Mouse (Mus musculus) adrenal gland, adult 18-20 months (tissue): Measurements from ENCODE around the gene Olfr432. TPM values are rescaled to one million over a fixed set of nuclear protein-coding genes. Genes with fewer than 3 reads are reported as not detected.
"Not testable (repeated sequence)": the region's sequence is repeated elsewhere in the genome, so short reads cannot be mapped to it uniquely, and the experiment has no call there.

Experiments
- DNase-seq, 2 experiments: peaks; one replicate each; pipeline ENCODE4 v3.0.0; 2021 to 2022; ENCODE audit warnings: low spot score in 2 of 2
- long read RNA-seq, 2 experiments: library from polyadenylated mRNA; stranded (forward); transcript quantifications; one replicate each; pipeline ENCODE4 v2.0.0; 2021
- total RNA-seq, 2 experiments: library from RNA; stranded (reverse); gene quantifications; 1 replicate in 1 of 2; 2 replicates in 1 of 2; pipeline ENCODE4 v1.2.3; 2021

The Olfr432 gene
- not detected for total RNA-seq
- long read RNA-seq, experiment 1: 0 reads
- long read RNA-seq, experiment 2: 0 reads

DNA sequence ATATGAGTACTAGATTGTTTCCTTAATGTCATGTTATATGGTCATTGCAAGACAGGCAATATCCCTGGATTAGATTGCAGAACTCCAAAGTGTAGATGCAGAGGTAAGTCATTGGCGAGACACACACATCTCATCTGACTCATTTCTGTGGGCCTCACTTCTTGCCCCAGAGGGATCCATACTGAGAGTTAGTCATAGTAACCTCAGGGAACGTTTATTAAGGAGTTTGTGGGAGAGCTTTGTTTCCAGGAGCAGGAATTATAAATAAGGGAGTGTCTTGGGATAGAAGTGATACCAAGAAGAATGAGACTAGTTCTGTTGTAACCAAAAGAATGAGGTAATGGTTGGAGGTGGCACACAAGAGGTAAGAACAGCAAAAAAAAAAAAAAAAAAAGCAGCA lies at the start of gene Olfr432:
Gene Olfr432, plus strand, starts transcription at position 313 of the 400 bp plus-strand sequence.
- no peak for DNase-seq

- DNase-seq: not testable (repeated sequence)
Observed at GRCm38 (mm10) chr1:174004352-174005109, 44.5 kb upstream of the Olfr432 start.

DNA sequence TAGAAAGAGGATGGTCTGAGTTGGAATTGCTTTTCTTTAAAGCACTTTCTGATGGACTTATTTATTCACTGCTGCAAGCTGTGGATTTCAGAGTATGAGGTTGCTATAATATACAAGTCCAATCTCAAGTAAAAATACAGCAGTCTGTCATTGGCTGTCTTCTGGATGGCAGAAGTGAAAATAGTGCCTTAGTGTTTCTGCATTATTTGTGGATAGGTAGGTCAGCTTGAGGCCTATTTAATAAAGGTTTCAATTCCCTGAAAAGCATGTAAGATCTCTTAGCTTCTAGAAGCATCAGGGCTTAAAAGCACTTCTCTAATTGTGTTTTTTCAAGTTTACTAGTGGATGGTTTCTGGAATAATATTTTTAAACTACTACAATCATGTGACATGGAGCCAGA lies 42.0 kb upstream of the Olfr432 start:
- not testable (repeated sequence) for DNase-seq

DNA sequence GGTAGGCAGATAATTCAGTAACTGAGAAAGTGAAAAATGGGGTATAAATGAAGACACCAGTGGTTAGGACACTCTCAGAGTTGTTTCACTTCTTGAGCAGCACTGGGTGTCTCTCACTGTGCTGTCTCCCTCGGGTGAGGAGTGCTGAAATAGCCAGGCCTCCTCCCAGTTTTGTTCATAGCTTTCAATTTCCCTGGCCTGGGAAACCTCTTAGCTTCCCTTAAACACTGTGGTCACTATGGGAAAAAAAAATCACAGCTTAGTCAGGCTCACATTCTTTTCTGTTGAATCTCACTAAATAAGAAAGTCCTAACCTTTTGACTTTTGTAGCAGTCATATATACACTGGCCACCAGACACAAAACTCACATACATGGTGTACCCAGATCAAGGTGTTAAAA lies 17.3 kb upstream of the Olfr432 start, which contains the start of gene Ifi205:
Gene Ifi205, minus strand, starts transcription at position 113 of the 400 bp plus-strand sequence.
- no peak for DNase-seq

DNA sequence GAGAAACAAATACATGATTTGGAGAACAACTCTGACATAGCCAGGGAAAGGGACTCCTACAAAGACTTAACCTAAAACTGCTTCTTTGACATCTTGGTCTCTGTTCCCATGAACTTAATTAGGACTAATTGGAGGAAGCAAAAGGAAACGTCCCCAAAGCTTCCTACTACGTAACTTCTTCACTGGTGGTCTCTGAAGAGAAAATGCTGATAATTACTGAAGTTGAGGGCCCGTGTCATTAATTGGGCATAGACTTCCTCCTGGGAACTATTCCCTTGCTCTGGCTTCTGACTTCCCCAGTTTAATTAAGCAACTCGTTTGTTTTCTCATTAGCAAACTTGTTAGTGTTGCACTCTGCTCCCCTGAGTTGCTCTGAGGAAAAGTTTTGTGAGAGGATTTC lies 13.2 kb upstream of the Olfr432 start:
- no peak for DNase-seq

DNA sequence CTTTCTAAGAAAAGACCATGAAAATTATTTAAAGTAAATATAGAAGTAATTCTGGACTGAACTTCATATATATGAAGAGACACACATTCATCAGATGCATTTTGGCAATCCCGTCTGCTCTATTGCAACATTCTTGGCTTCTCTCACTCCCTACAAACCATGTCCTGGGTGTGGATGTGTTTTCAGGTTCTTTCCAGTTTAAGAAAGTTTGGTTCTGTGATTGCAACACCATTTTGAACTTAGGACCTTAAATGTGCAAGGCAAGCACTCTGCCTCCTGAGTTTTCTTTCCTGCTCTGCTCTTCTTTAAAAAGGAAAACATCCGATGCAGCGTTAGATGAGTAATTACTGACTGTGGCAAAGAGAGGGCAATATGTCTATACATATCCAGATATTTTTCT lies 10.5 kb upstream of the Olfr432 start:
- no peak for DNase-seq

DNA sequence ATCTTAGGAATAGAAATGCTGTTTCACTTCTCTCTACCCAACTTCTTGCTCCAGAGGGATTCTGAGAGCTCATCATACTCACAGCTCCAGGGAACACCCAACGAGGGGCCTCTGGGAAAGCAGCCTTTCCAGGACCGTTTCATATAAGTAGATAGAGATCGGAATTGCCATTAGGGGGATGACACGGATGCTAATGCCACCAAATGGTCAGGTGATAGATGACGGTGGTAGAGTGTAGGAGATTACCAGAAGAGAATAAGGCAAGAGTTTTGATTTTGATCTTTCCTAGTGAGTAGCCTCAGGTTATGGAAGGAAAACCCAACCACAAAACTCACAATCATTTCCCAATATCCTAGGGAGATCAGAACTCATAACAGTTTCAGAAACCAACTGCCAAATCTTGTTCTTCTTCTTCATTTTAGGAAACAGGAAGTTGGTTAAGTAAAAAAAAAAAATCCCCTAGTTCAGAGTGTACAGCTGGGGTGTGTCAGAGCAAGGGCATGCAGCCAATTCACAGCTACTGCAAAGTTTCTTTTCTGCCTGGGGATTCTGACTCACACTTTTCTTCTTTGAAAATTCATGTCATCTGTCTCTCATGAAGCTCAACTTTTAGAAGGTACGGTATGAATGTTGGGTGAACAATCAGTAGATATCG lies 8.4 kb upstream of the Olfr432 start, which contains the start of gene Olfr433:
Gene Olfr433, plus strand, starts transcription at position 183 of the 655 bp plus-strand sequence.
- DNase-seq: no peak

GRCm38 (mm10) chr1:174042091-174042884 lies 6.7 kb upstream of the Olfr432 start:
- not testable (repeated sequence) for DNase-seq

DNA sequence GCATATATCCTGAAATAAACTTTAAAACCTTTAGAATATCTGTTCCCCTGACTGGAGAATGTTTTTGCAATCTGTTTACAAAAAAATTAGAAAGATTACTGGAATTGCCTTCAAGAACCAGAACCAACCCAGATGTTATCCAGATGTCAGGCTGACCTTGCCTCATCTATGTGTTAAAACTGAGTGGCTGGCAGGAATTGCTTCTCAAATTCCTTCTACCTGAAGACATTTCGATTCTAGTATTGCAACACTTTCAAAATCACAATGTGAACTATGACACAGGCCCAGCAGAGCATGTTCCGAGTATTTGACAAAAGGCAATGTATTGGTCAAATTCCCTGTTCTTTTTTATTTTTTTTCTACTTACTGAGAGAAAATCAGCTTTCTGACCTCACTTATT lies 4.6 kb upstream of the Olfr432 start:
- DNase-seq: no peak

DNA sequence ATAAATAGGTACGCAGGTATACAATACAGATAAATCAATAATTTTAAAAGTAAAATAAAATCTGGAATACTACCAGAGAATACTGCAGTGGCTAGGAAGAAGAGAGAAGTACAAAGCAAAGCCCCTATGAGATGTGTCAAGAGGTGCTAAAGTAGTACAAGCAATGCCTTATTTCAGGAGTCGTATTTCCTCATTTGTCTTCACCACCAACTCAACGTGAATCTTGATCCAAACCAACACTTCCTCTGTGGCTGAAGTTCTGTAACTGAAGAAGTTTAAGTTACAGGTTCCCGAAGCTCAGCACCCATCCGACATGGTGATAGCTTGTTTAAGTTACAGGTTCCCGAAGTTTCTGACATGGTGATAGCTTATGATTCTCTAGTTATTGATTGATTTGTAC lies 778 bp upstream of the Olfr432 start:
- not testable (repeated sequence) for DNase-seq

DNA sequence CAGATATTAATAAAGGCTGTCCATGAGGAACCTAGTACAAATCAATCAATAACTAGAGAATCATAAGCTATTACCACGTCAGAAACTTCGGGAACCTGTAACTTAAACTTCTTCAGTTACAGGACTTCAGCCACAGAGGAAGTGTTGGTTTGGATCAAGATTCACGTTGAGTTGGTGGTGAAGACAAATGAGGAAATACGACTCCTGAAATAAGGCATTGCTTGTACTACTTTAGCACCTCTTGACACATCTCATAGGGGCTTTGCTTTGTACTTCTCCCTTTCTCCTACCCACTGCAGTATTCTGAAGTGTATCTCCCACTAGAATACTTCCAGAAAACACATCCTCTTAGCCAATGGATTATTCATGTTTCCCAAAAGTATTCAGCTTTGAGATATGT lies 352 bp downstream of the Olfr432 start:
- not testable (repeated sequence) for DNase-seq

GRCm38 (mm10) chr1:174050532-174050931 lies 1.5 kb downstream of the Olfr432 start:
- no peak for DNase-seq

DNA sequence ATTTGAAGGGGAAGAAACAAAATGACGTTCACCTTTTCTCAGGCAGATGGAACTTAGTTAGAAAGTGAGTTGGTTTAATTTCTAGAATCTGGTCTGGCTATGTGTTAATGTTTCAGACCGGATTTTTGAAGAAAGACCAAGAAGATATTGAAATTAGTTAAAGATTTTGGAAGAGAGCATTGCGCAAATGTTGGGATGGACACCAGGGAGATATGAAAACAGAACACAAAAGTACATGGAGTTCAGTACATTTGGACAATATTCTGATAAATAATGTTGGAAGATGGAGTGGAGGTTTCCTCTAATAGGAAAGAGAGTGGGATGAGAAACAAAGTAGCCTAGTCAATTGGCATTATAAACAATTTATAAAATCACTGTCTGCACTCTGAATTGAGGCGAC lies 2.5 kb downstream of the Olfr432 start:
- DNase-seq: no peak

DNA sequence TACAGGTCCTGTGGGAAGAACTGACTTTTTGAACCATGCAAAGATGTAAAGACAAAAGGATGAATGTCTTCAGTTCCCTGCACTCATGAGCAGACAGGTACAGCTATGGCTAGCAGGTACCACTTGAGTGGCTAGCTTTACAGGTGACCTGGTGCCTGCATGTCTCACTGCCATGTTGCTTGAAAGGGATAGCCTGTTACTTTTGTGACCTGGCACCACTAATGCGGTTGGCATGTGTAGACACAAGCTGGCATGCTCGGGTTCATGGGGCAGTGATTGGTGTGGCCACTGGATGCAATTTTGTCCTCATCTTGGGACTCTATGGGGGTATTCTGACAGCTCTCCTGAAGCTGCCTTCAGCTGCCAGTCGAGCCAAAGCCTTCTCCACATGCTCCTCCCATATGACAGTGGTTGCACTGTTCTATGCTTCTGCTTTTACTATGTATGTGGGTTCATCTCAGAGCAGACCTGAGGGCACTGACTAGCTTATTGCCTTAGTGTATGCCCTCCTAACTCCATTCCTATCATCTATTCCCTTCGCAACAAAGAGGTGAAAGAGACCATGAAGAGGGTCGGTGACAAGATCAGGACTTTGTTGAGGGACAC lies 3.0 kb downstream of the Olfr432 start:
- no peak for DNase-seq

DNA sequence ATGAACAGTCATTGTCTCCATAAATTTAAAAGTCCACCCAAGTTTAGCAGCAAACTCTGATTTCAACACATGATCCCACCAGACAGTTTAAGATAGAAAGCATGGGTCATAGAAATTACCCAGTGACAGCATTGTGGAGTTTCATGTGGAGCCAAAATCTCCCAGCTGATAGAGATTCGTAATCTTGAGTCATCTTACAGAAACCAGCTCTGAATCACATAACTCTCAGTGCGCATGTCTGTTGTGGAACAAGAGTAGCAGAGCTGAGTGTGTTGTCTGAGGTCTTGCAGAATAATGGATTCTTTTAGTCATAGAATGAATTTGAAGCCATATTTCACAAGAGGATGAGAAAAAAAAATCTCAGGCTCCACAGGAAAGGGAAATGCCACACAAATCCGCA lies 4.0 kb downstream of the Olfr432 start:
- DNase-seq: no peak

- DNase-seq: no peak
Observed at GRCm38 (mm10) chr1:174055248-174055647, 6.2 kb downstream of the Olfr432 start.

DNA sequence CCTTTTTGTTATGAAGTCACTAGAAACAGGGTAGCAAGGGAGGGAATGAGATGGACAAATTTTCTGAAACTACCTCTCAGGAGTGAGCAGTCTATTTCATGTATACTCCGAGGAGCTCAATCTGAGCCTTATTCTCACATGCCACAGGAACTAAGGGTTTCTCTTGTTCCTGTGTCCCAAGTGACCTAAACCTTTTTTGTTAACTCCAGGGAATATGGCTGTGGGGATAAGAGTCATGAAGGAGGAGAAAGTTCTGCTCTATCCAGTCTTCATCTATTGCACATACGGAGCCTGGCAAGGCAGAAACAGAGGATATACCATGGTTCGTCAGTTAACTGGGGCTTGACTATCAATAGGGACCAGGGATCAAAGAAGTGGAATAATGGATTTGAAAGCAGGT lies 17.3 kb downstream of the Olfr432 start, which contains the start of gene Olfr430:
Gene Olfr430, plus strand, starts transcription at position 301 of the 400 bp plus-strand sequence.
- DNase-seq: no peak

DNA sequence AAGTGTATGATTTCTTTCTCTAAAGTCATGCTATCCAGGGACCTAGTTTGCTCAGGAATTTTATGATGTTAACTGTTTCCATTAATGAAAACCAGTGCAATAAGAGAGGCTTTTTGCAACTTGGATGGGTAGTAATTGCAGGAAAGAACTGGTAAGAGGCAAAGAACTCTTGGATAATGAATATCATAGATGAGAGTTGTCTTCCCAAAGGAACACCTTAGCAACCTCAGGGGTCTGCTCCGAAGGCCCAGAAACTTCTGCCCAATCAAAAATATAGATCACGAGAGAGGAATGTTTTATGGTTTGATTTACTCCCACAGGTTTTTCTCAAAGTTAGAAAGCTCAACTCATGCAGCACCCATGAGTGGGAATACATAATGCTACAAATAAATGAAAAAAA lies 35.0 kb downstream of the Olfr432 start, which contains the start of gene Olfr429:
Gene Olfr429, plus strand, starts transcription at position 301 of the 400 bp plus-strand sequence.
- no peak for DNase-seq

DNA sequence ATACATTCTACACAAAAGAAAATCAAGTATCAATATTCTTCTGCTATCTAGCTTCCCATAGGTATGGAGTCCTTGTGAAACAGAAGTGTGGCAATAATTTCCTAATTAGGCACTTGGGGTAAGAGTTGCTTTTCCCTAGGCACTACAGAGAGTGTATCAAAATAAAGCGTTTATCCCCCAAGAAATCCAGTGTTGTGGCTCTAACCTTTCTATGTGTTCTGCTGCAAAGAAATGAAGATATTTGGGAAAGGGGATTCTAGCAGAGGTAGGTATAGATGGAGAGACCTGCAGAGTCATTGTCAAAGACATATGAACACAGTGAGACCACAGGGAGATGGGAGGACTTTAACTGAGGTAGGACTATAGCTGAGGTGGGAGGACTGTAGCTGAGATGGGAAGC lies 47.6 kb downstream of the Olfr432 start, which contains the start of gene Olfr427:
Gene Olfr427, plus strand, starts transcription at position 301 of the 400 bp plus-strand sequence.
- DNase-seq: no peak

DNA sequence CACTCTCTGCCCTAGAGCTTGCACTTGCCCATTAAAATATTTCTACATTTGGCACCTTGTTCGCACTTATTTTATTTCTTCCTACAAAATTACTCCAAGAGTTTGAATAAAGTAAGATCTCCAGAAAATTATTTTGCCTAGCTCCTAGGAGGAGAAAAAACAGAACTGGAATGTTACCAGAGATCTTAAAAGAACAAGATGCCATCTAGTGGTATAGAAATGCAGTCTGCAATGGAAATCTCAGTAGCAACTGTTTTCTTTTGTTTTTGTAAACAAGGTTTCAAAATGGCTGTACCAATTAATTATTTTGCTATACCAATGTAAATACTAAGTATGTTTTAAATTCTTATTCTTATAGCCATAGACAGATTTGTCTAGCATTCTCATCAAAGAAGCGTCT lies 54.7 kb downstream of the Olfr432 start:
- DNase-seq: no peak
